Mouse (Mus musculus): ENCODE results near the gene Dap.

- no peak for TF ChIP-seq CTCF (IDR thresholded peaks at IDR 0.05; ENCODE audit: control insufficient read depth, insufficient read depth, insufficient read length)
- no peak for TF ChIP-seq MAX (IDR thresholded peaks at IDR 0.05)
- no peak for TF ChIP-seq USF1 (IDR thresholded peaks at IDR 0.05; ENCODE audit: low read depth)
- no peak for TF ChIP-seq CEBPB (IDR thresholded peaks at IDR 0.05; ENCODE audit: low read depth)
These were observed 34.0 kb downstream of the Dap start for GRCm38 (mm10) chr15:31258029-31258692.

Data from C2C12 (cell line).